Mouse (Mus musculus): ENCODE measurements around the gene Slc35a1. TPM values are rescaled to one million over a fixed set of nuclear protein-coding genes. Genes with fewer than 3 reads are reported as not detected.

Gene Slc35a1
- polyA plus RNA-seq, 1 experiment = 22.1 TPM

DNA sequence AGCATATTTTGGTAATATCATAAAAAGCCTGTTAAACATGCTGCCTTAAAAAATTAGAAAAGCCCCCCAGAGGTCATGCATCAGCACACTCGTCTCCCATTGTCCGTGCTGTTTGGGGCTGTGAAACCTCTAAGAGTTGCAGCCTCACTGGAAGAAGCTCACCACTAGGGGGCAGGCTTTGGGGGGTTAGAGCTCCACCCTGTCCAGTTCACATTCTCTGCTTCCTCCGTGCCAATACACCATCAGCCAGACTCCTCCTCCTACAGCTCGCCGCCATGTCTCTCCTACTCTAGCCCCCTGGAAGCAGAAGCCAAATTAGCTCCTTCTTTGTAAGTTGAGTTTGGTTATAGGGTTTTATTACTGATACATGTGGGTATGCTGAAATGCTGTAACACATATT, 14.3 kb upstream of the Slc35a1 start:
- Histone ChIP-seq H3K4me1 (ENCODE audit: control insufficient read depth, insufficient read depth, low read length) (no peaks in the 10 kb centered on the region), H3K4me3 (ENCODE audit: insufficient read depth, low read depth, low read length) (no peak overlapping the region), H3K27me3 (replicated peaks; ENCODE audit: control insufficient read depth, insufficient read depth, low read length) (no peaks in the 10 kb centered on the region), H3K36me3 (ENCODE audit: control insufficient read depth, insufficient read depth, low read length) (no peaks in the 10 kb centered on the region), H3K27ac (ENCODE audit: insufficient read depth, low read depth, low read length) (no peak overlapping the region)
- WGBS = 49% methylated on average over 5 of the region's 5 CpGs
- TF ChIP-seq POLR2A (IDR thresholded peaks at IDR 0.05; ENCODE audit: low read depth, low read length) (no peak), CTCF (conservative IDR thresholded peaks at IDR 0.05; ENCODE audit: insufficient read depth, insufficient read length, low read depth, low read length) (peak; percentile 75)
- DNase-seq = peak; percentile 58

DNA sequence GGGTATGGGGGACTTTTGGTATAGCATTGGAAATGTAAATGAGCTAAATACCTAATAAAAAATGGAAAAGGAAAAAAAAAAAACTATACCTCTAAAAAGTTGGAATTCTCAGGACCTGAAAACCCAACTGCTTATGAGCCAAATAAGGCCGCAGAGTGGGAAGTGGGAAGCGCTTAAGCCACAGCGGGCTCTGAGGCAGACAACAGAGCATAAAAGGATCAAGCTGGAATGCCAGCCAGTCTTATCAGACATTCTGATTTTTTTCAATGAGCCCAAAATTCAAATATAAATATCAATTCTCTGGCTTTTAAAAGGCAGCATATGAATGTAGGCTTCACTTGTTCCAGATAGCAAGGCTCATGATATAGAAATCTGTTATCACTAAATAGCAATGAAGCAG, 783 bp upstream of the Slc35a1 start:
- 82% methylated on average over 3 of the region's 3 CpGs for WGBS
- H3K27ac ChIP-seq (ENCODE audit: insufficient read depth, low read depth, low read length) = no peak overlapping the region

DNA sequence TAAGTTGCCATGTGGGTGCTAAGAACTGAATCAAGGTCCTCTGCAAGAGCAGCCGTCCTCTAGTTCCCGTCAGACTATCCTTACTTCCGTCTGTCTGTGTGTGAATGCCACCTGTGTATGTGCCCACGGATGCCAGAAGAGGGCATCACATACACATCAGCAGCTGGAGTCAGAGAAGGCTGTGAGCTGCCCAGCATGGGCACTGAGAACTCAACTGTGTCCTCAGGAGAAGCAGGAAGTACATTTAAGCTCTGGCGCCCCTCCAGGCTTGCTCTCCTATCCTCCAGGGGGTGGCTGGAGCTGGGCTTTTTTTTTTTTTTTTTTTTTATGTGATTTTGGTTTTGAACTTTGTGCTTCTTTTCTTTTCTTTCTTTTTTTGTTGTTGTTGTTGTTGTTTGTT, 6.7 kb downstream of the Slc35a1 start:
- DNase-seq = no peak
- no peak for TF ChIP-seq POLR2A (IDR thresholded peaks at IDR 0.05; ENCODE audit: low read depth, low read length)
- TF ChIP-seq CTCF (conservative IDR thresholded peaks at IDR 0.05; ENCODE audit: insufficient read depth, insufficient read length, low read depth, low read length) = peak; percentile 31; the same call in 1 of the 2 replicates

More for the DNA sequence above, 783 bp upstream of the Slc35a1 start:
- TF ChIP-seq POLR2A (IDR thresholded peaks at IDR 0.05; ENCODE audit: low read depth, low read length) = no peak
- TF ChIP-seq CTCF (conservative IDR thresholded peaks at IDR 0.05; ENCODE audit: insufficient read depth, insufficient read length, low read depth, low read length) = no peak
- DNase-seq = no peak
- Histone ChIP-seq H3K27me3 (replicated peaks; ENCODE audit: control insufficient read depth, insufficient read depth, low read length) (no peaks in the 10 kb centered on the region), H3K4me1 (ENCODE audit: control insufficient read depth, insufficient read depth, low read length) (peaks cover 3% of the 10 kb centered on the region; the same call in 1 of the 2 replicates), H3K36me3 (ENCODE audit: control insufficient read depth, insufficient read depth, low read length) (no peaks in the 10 kb centered on the region), H3K4me3 (ENCODE audit: insufficient read depth, low read depth, low read length) (no peak overlapping the region)

DNA sequence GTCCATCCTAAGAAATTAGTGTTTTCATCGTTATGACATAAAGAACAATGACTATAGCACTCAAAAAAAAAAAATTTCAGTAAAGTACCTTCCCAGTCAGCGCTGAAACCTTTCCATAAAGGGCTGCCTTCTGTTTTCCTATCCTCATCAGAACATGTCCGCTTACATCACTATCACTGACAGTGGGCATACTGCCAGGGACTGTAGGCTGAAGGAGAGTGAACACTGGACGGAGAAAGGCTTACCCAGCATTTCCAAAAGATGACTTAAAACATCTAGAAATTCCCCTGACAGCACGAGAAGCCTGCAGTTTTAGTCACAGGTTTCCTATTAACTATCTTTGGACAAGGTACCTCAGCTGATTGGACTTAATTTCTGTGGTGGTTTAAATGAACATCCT, 13.5 kb downstream of the Slc35a1 start:
- Histone ChIP-seq H3K27me3 (replicated peaks; ENCODE audit: control insufficient read depth, insufficient read depth, low read length) (no peaks in the 10 kb centered on the region), H3K4me1 (ENCODE audit: control insufficient read depth, insufficient read depth, low read length) (no peaks in the 10 kb centered on the region), H3K4me3 (ENCODE audit: insufficient read depth, low read depth, low read length) (no peak overlapping the region), H3K36me3 (ENCODE audit: control insufficient read depth, insufficient read depth, low read length) (peaks cover 4% of the 10 kb centered on the region; the same call in 1 of the 2 replicates), H3K27ac (ENCODE audit: insufficient read depth, low read depth, low read length) (no peak overlapping the region)
- no peak for TF ChIP-seq POLR2A (IDR thresholded peaks at IDR 0.05; ENCODE audit: low read depth, low read length)
- TF ChIP-seq CTCF (conservative IDR thresholded peaks at IDR 0.05; ENCODE audit: insufficient read depth, insufficient read length, low read depth, low read length) = no peak
- WGBS = 76% methylated on average over 5 of the region's 5 CpGs
- DNase-seq = peak; percentile 19

More for the DNA sequence above, 6.7 kb downstream of the Slc35a1 start:
- Histone ChIP-seq H3K36me3 (ENCODE audit: control insufficient read depth, insufficient read depth, low read length) (no peaks in the 10 kb centered on the region; the same call in none of the 2 replicates), H3K4me1 (ENCODE audit: control insufficient read depth, insufficient read depth, low read length) (no peaks in the 10 kb centered on the region), H3K27ac (ENCODE audit: insufficient read depth, low read depth, low read length) (no peak overlapping the region), H3K4me3 (ENCODE audit: insufficient read depth, low read depth, low read length) (no peak overlapping the region), H3K27me3 (replicated peaks; ENCODE audit: control insufficient read depth, insufficient read depth, low read length) (no peaks in the 10 kb centered on the region)
- WGBS = 91% methylated on average over 5 of the region's 5 CpGs

DNA sequence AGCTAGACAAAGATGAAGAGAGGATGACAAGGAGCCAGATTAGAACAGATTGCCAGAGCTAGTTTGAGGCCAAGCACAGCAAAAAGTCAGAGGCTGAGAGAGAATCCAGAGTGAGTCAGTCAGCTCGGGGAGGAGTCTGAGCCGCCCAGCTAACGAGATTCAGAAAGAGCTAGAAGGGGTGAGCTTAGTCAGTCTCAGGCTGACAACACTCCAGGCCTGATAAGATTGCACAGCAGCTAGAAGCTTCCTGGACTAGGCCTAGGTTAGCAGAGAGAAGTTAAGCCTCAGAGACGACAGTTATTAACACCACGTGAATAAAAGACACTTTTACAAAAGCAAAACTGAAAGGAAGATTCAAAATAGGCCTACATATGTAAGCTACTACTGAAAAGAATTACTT, 19.3 kb downstream of the Slc35a1 start:
- 97% methylated on average over 5 of the region's 5 CpGs for WGBS
- H3K36me3 ChIP-seq (ENCODE audit: control insufficient read depth, insufficient read depth, low read length) = peaks cover 13% of the 10 kb centered on the region

DNA sequence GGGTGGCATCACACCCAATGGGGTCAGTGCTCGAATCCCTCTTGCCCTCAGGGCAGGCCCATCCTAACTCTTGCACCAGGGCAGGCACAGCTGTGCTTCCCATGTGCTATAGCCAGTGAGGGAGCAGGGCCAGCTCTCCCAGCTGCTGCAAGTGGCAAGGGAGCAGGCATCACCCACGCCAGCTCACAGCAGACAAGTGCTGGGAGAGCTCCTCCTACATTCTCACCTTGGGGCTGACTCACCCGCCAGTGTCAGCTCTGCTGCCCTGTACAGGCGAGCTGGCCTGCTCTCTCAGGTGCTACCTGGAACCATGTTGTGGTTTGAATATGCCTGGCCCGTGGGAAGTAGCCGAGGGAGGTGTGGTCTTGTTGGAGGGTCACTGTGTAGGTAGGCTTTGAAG, 25.3 kb downstream of the Slc35a1 start:
- Histone ChIP-seq H3K4me1 (ENCODE audit: control insufficient read depth, insufficient read depth, low read length) (no peaks in the 10 kb centered on the region), H3K27me3 (replicated peaks; ENCODE audit: control insufficient read depth, insufficient read depth, low read length) (no peaks in the 10 kb centered on the region), H3K36me3 (ENCODE audit: control insufficient read depth, insufficient read depth, low read length) (peaks cover 9% of the 10 kb centered on the region), H3K4me3 (ENCODE audit: insufficient read depth, low read depth, low read length) (no peak overlapping the region), H3K27ac (ENCODE audit: insufficient read depth, low read depth, low read length) (no peak overlapping the region)
- no peak for TF ChIP-seq POLR2A (IDR thresholded peaks at IDR 0.05; ENCODE audit: low read depth, low read length)
- DNase-seq = no peak
- 85% methylated on average over 6 of the region's 6 CpGs for WGBS

More for the DNA sequence above, 19.3 kb downstream of the Slc35a1 start:
- H3K27me3 ChIP-seq (replicated peaks; ENCODE audit: control insufficient read depth, insufficient read depth, low read length) = no peaks in the 10 kb centered on the region
- H3K27ac ChIP-seq (ENCODE audit: insufficient read depth, low read depth, low read length) = no peak overlapping the region
- no peak overlapping the region for H3K4me3 ChIP-seq (ENCODE audit: insufficient read depth, low read depth, low read length)
- no peaks in the 10 kb centered on the region for H3K4me1 ChIP-seq (ENCODE audit: control insufficient read depth, insufficient read depth, low read length)
- no peak for DNase-seq
- no peak for TF ChIP-seq CTCF (conservative IDR thresholded peaks at IDR 0.05; ENCODE audit: insufficient read depth, insufficient read length, low read depth, low read length)
- TF ChIP-seq POLR2A (IDR thresholded peaks at IDR 0.05; ENCODE audit: low read depth, low read length) = no peak

DNA sequence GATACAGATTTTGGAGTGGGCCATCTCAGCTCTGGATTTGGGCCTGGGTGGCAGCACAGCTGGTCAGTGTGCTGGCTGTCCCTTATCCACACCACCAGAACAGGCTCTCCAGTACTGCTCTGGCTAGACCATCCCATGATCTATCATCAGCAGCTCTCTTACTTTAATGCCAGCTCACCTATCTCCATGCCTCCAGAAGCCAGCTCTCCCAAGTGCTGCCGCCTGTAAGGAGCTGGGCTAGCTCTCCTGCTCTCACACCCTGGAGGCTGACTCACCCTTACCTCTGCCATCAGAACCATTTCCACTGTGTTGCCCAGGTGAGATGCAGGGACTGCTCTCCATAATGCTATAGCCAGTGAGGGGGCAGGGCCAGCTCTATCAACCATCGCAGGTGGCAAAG, 25.7 kb downstream of the Slc35a1 start:
- no peak for DNase-seq
- no peak overlapping the region for H3K4me3 ChIP-seq (ENCODE audit: insufficient read depth, low read depth, low read length)
- WGBS = 98% methylated on average over 2 of the region's 2 CpGs
- no peaks in the 10 kb centered on the region for H3K4me1 ChIP-seq (ENCODE audit: control insufficient read depth, insufficient read depth, low read length)
- peaks cover 7% of the 10 kb centered on the region for H3K36me3 ChIP-seq (ENCODE audit: control insufficient read depth, insufficient read depth, low read length)
- H3K27me3 ChIP-seq (replicated peaks; ENCODE audit: control insufficient read depth, insufficient read depth, low read length) = no peaks in the 10 kb centered on the region
- H3K27ac ChIP-seq (ENCODE audit: insufficient read depth, low read depth, low read length) = no peak overlapping the region
- TF ChIP-seq POLR2A (IDR thresholded peaks at IDR 0.05; ENCODE audit: low read depth, low read length) = no peak
- no peak for TF ChIP-seq CTCF (conservative IDR thresholded peaks at IDR 0.05; ENCODE audit: insufficient read depth, insufficient read length, low read depth, low read length)
